Mouse (Mus musculus): ENCODE results near the gene Tectb. TPM values are rescaled to one million over a fixed set of nuclear protein-coding genes. Genes with fewer than 3 reads are reported as not detected.

Gene Tectb
- 0.04 TPM in 1 of 2 replicates, not detected in the other for polyA plus RNA-seq (2012; rRNA removed)

GRCm38 (mm10) chr19:55180433-55180832 lies at the start of gene Tectb:
Gene Tectb, plus strand, starts transcription at chr19:55180733.
- WGBS, result 92% methylated on average over 5 of the region's 5 CpGs
- TF ChIP-seq POLR2A (IDR thresholded peaks at IDR 0.05; ENCODE audit: low read depth, low read length) (no peak), CTCF (IDR thresholded peaks at IDR 0.05; ENCODE audit: extremely low read depth, insufficient read depth, insufficient read length, insufficient replicate concordance) (no peak)
- no peak for DNase-seq (ENCODE audit: low read depth in 1 of 2, low spot score in 2 of 2)
- H3K4me3 ChIP-seq (ENCODE audit: extremely low read depth, insufficient read depth, insufficient read length), result no peak within 1 kb of the TSS
- H3K27me3 ChIP-seq (ENCODE audit: control insufficient read depth, insufficient read depth, low read length), result no peaks in the 10 kb centered on the region
- H3K36me3 ChIP-seq (ENCODE audit: control insufficient read depth, insufficient read depth, low read length), result no peaks in the 10 kb centered on the region
- H3K4me1 ChIP-seq (ENCODE audit: control insufficient read depth, insufficient read depth, insufficient read length), result no peaks in the 10 kb centered on the region
- H3K27ac ChIP-seq (ENCODE audit: insufficient read depth, low read length), result no peak within 1 kb of the TSS

GRCm38 (mm10) chr19:55131747-55132146 lies 48.8 kb upstream of the Tectb start:
- TF ChIP-seq CTCF (IDR thresholded peaks at IDR 0.05; ENCODE audit: extremely low read depth, insufficient read depth, insufficient read length, insufficient replicate concordance) (no peak), POLR2A (IDR thresholded peaks at IDR 0.05; ENCODE audit: low read depth, low read length) (no peak)
- Histone ChIP-seq H3K4me3 (ENCODE audit: extremely low read depth, insufficient read depth, insufficient read length) (no peak overlapping the region), H3K4me1 (ENCODE audit: control insufficient read depth, insufficient read depth, insufficient read length) (peaks cover 2% of the 10 kb centered on the region; the same call in 1 of the 2 replicates), H3K27ac (ENCODE audit: insufficient read depth, low read length) (no peak overlapping the region), H3K36me3 (ENCODE audit: control insufficient read depth, insufficient read depth, low read length) (no peaks in the 10 kb centered on the region), H3K27me3 (ENCODE audit: control insufficient read depth, insufficient read depth, low read length) (no peaks in the 10 kb centered on the region)
- DNase-seq (ENCODE audit: low read depth in 1 of 2, low spot score in 2 of 2), result no peak
- WGBS, result 47% methylated on average over 1 of the region's 1 CpGs

- no peaks in the 10 kb centered on the region for H3K27me3 ChIP-seq (ENCODE audit: control insufficient read depth, insufficient read depth, low read length)
- TF ChIP-seq POLR2A (IDR thresholded peaks at IDR 0.05; ENCODE audit: low read depth, low read length) (no peak), CTCF (IDR thresholded peaks at IDR 0.05; ENCODE audit: extremely low read depth, insufficient read depth, insufficient read length, insufficient replicate concordance) (no peak)
- WGBS, result 87% methylated on average over 3 of the region's 3 CpGs
- H3K27ac ChIP-seq (ENCODE audit: insufficient read depth, low read length), result no peak overlapping the region
- peaks cover 2% of the 10 kb centered on the region; the same call in 1 of the 2 replicates for H3K4me1 ChIP-seq (ENCODE audit: control insufficient read depth, insufficient read depth, insufficient read length)
- no peak for DNase-seq (ENCODE audit: low read depth in 1 of 2, low spot score in 2 of 2)
- H3K4me3 ChIP-seq (ENCODE audit: extremely low read depth, insufficient read depth, insufficient read length), result no peak overlapping the region
- no peaks in the 10 kb centered on the region for H3K36me3 ChIP-seq (ENCODE audit: control insufficient read depth, insufficient read depth, low read length)
Observed at GRCm38 (mm10) chr19:55132476-55132875, 48.1 kb upstream of the Tectb start.

GRCm38 (mm10) chr19:55134521-55134920 lies 46.0 kb upstream of the Tectb start:
- DNase-seq (ENCODE audit: low read depth in 1 of 2, low spot score in 2 of 2), result no peak
- H3K36me3 ChIP-seq (ENCODE audit: control insufficient read depth, insufficient read depth, low read length), result no peaks in the 10 kb centered on the region
- no peak overlapping the region for H3K4me3 ChIP-seq (ENCODE audit: extremely low read depth, insufficient read depth, insufficient read length)
- H3K4me1 ChIP-seq (ENCODE audit: control insufficient read depth, insufficient read depth, insufficient read length), result peaks cover 2% of the 10 kb centered on the region; the same call in 1 of the 2 replicates
- WGBS, result 64% methylated on average over 9 of the region's 9 CpGs
- TF ChIP-seq POLR2A (IDR thresholded peaks at IDR 0.05; ENCODE audit: low read depth, low read length) (no peak), CTCF (IDR thresholded peaks at IDR 0.05; ENCODE audit: extremely low read depth, insufficient read depth, insufficient read length, insufficient replicate concordance) (no peak)
- H3K27ac ChIP-seq (ENCODE audit: insufficient read depth, low read length), result no peak overlapping the region
- no peaks in the 10 kb centered on the region for H3K27me3 ChIP-seq (ENCODE audit: control insufficient read depth, insufficient read depth, low read length)

- Histone ChIP-seq H3K36me3 (ENCODE audit: control insufficient read depth, insufficient read depth, low read length) (no peaks in the 10 kb centered on the region), H3K27ac (ENCODE audit: insufficient read depth, low read length) (no peak overlapping the region), H3K4me3 (ENCODE audit: extremely low read depth, insufficient read depth, insufficient read length) (no peak overlapping the region), H3K27me3 (ENCODE audit: control insufficient read depth, insufficient read depth, low read length) (no peaks in the 10 kb centered on the region), H3K4me1 (ENCODE audit: control insufficient read depth, insufficient read depth, insufficient read length) (peaks cover 2% of the 10 kb centered on the region; the same call in 1 of the 2 replicates)
- WGBS, result 54% methylated on average over 3 of the region's 3 CpGs
- no peak for DNase-seq (ENCODE audit: low read depth in 1 of 2, low spot score in 2 of 2)
- TF ChIP-seq CTCF (IDR thresholded peaks at IDR 0.05; ENCODE audit: extremely low read depth, insufficient read depth, insufficient read length, insufficient replicate concordance) (no peak), POLR2A (IDR thresholded peaks at IDR 0.05; ENCODE audit: low read depth, low read length) (no peak)
Observed at GRCm38 (mm10) chr19:55135918-55136317, 44.6 kb upstream of the Tectb start.

- Histone ChIP-seq H3K4me3 (ENCODE audit: extremely low read depth, insufficient read depth, insufficient read length) (no peak overlapping the region), H3K27me3 (ENCODE audit: control insufficient read depth, insufficient read depth, low read length) (no peaks in the 10 kb centered on the region), H3K36me3 (ENCODE audit: control insufficient read depth, insufficient read depth, low read length) (no peaks in the 10 kb centered on the region), H3K27ac (ENCODE audit: insufficient read depth, low read length) (no peak overlapping the region), H3K4me1 (ENCODE audit: control insufficient read depth, insufficient read depth, insufficient read length) (peaks cover 2% of the 10 kb centered on the region; the same call in 1 of the 2 replicates)
- DNase-seq (ENCODE audit: low read depth in 1 of 2, low spot score in 2 of 2), result no peak
- no peak for TF ChIP-seq CTCF (IDR thresholded peaks at IDR 0.05; ENCODE audit: extremely low read depth, insufficient read depth, insufficient read length, insufficient replicate concordance)
- TF ChIP-seq POLR2A (IDR thresholded peaks at IDR 0.05; ENCODE audit: low read depth, low read length), result no peak
- WGBS, result 51% methylated on average over 4 of the region's 4 CpGs
Observed at GRCm38 (mm10) chr19:55136693-55137427, 43.7 kb upstream of the Tectb start.

GRCm38 (mm10) chr19:55137884-55138283 lies 42.6 kb upstream of the Tectb start:
- no peaks in the 10 kb centered on the region for H3K36me3 ChIP-seq (ENCODE audit: control insufficient read depth, insufficient read depth, low read length)
- H3K27me3 ChIP-seq (ENCODE audit: control insufficient read depth, insufficient read depth, low read length), result no peaks in the 10 kb centered on the region
- DNase-seq (ENCODE audit: low read depth in 1 of 2, low spot score in 2 of 2), result no peak
- H3K4me3 ChIP-seq (ENCODE audit: extremely low read depth, insufficient read depth, insufficient read length), result no peak overlapping the region
- TF ChIP-seq CTCF (IDR thresholded peaks at IDR 0.05; ENCODE audit: extremely low read depth, insufficient read depth, insufficient read length, insufficient replicate concordance), result no peak
- TF ChIP-seq POLR2A (IDR thresholded peaks at IDR 0.05; ENCODE audit: low read depth, low read length), result no peak
- 50% methylated on average over 7 of the region's 7 CpGs for WGBS
- no peak overlapping the region for H3K27ac ChIP-seq (ENCODE audit: insufficient read depth, low read length)
- peaks cover 2% of the 10 kb centered on the region; the same call in 1 of the 2 replicates for H3K4me1 ChIP-seq (ENCODE audit: control insufficient read depth, insufficient read depth, insufficient read length)

All from spleen, adult 2 months (tissue).